Mouse (Mus musculus) frontal cortex, postnatal 25 days (tissue): ENCODE measurements around the gene Gm21256.
"Not testable (repeated sequence)": the region's sequence is repeated elsewhere in the genome, so short reads cannot be mapped to it uniquely, and the experiment has no call there.

Experiments used
- DNase-seq, 2 experiments: peaks; one replicate each; pipeline ENCODE4 v3.0.0; 2022; ENCODE audit warnings: low spot score in 2 of 2

Gene Gm21256

DNA sequence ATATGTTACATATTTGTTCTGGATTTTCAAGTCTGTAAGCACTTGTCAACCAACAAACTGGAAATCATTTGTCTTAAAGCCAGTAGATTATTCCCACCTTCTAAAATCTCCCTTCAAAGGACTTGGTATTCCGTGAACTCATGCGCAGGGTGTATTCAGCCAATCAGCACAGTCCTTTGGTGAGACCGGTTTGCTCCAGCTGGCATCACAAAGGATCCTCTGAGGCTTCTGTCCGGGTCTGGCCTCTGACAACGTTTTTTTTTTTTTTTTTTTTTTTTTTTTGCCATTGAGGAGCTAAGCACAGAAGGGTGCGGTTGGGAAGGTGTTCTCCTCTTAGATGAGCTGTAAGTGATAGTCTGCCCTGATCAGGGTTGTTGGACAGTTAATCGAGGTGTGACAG lies at the start of gene Gm21256:
TSS of gene Gm21256 (plus strand) at position 301 of the 400 bp plus-strand sequence.
- DNase-seq = not testable (repeated sequence)
